Mouse (Mus musculus): ENCODE measurements around the gene Celf1. TPM values are rescaled to one million over a fixed set of nuclear protein-coding genes. Genes with fewer than 3 reads are reported as not detected.

Gene Celf1
- polyA plus RNA-seq, 1 experiment: 34.8 TPM

DNA sequence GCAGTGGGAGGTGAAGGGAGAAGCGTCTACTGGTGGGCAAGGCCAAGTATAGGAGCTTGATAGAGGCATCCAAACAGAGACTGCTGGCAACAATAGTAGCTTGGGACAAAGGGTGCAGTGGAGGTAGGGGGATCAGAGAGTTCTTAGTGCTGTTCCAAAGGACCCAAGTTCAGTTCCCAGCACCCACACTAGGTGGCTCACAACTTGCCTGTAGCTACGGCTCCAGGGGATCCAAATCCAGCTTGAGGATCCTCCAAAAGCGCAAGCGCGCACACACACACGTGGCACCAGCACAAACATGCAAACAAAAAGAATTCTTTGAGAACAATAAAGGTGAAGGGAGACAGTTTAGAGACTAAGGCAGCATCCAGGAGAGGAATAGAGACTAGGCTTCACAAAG, 124.0 kb downstream of the Celf1 start:
- no peak for TF ChIP-seq POLR2A (IDR thresholded peaks at IDR 0.05; ENCODE audit: borderline replicate concordance, control insufficient read depth, low read depth, low read length)
- TF ChIP-seq CTCF (IDR thresholded peaks at IDR 0.05; ENCODE audit: control insufficient read depth, insufficient read depth, low read length): no peak
- Histone ChIP-seq H3K4me1 (ENCODE audit: control insufficient read depth, insufficient read depth, low read length) (no peaks in the 10 kb centered on the region; the same call in 1 of the 2 replicates), H3K27ac (ENCODE audit: control insufficient read depth, insufficient read depth, low read depth, low read length, poor library complexity) (no peak overlapping the region), H3K4me3 (replicated peaks; ENCODE audit: control insufficient read depth, low read depth, low read length) (no peak overlapping the region)
- 92% methylated on average over 6 of the region's 6 CpGs for WGBS

DNA sequence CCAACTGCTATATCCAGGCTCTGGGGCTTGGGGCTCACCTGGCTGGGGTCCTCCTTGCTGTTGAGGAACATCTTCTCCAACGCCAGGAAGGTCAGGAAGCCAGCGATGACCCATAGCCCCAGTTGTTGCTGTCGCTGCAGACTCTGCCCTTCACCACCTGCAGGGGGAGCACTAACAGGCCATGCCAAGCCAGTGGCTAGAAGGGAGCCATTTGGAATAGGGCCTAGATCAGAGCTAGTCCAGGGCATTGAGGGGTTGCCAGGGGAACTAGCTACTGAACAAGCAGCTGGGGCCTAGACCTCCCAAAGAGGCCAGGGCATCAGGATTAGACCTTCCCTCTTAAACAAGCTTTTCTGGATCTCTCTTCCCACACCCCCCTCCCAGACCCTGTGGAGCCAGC, 125.4 kb downstream of the Celf1 start:
- TF ChIP-seq POLR2A (IDR thresholded peaks at IDR 0.05; ENCODE audit: borderline replicate concordance, control insufficient read depth, low read depth, low read length) (no peak), CTCF (IDR thresholded peaks at IDR 0.05; ENCODE audit: control insufficient read depth, insufficient read depth, low read length) (peak; percentile 95)
- H3K27ac ChIP-seq (ENCODE audit: control insufficient read depth, insufficient read depth, low read depth, low read length, poor library complexity): no peak overlapping the region
- 40% methylated on average over 3 of the region's 3 CpGs for WGBS
- no peaks in the 10 kb centered on the region; the same call in 1 of the 2 replicates for H3K4me1 ChIP-seq (ENCODE audit: control insufficient read depth, insufficient read depth, low read length)
- H3K4me3 ChIP-seq (replicated peaks; ENCODE audit: control insufficient read depth, low read depth, low read length): no peak overlapping the region

DNA sequence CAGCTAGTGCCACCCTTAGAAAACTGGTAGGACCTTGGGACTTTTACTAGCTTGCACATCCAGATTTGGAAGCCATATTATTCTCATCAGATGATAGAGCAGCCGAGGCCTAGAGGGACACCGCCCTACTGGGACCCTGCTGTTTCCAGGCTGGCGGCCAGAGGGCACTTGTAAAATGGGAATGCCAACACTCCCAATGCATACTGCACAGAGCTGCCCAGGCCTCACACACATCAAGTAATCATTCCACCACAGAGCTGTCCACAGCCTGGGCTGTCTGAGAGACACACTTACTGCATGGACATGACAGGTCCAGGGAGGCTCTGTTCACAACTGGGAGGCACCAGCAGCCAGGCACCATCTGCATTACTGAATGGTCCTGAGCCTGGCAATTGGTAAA, 126.3 kb downstream of the Celf1 start:
- Histone ChIP-seq H3K27ac (ENCODE audit: control insufficient read depth, insufficient read depth, low read depth, low read length, poor library complexity) (no peak overlapping the region), H3K4me3 (replicated peaks; ENCODE audit: control insufficient read depth, low read depth, low read length) (no peak overlapping the region), H3K4me1 (ENCODE audit: control insufficient read depth, insufficient read depth, low read length) (peaks cover 4% of the 10 kb centered on the region; the same call in 1 of the 2 replicates)
- 88% methylated on average over 3 of the region's 3 CpGs for WGBS
- TF ChIP-seq CTCF (IDR thresholded peaks at IDR 0.05; ENCODE audit: control insufficient read depth, insufficient read depth, low read length) (no peak), POLR2A (IDR thresholded peaks at IDR 0.05; ENCODE audit: borderline replicate concordance, control insufficient read depth, low read depth, low read length) (no peak)

DNA sequence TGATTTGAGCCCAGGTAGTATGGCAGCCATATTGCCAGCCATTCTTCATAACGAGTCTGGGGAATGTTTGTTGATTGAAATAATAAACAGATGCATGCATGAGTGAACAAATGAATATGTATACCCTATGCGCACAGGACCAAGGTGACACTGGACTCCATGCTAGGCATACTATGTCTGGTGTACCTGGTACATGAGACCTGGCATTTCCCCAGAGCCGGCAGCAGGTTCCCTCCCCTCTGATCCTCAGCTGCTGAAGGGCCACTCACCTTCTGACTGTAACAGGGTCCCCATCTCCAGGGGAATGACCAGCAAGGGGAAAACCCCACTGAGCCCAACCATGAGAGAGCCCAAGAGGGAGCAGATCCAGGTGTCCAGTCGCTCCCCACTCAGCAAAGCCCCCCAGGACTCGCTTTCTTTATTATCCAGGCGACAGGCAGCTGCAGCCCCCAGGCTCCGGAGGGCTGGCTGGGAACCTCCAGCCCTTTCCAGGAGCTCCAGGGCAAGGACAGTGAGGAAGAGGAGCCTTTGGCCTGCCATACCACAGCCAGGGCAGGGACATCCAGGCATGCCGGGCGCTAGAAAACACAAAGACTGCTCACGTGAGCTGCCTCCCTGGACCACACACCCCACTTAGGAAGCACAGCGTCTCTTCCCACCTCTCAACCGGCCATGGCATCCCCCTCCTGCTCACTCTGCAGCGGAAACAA, 128.1 kb downstream of the Celf1 start:
- Histone ChIP-seq H3K4me1 (ENCODE audit: control insufficient read depth, insufficient read depth, low read length) (peaks cover 4% of the 10 kb centered on the region; the same call in 1 of the 2 replicates), H3K27ac (ENCODE audit: control insufficient read depth, insufficient read depth, low read depth, low read length, poor library complexity) (no peak overlapping the region), H3K4me3 (replicated peaks; ENCODE audit: control insufficient read depth, low read depth, low read length) (no peak overlapping the region)
- TF ChIP-seq POLR2A (IDR thresholded peaks at IDR 0.05; ENCODE audit: borderline replicate concordance, control insufficient read depth, low read depth, low read length) (no peak), CTCF (IDR thresholded peaks at IDR 0.05; ENCODE audit: control insufficient read depth, insufficient read depth, low read length) (no peak)
- WGBS: 91% methylated on average over 13 of the region's 13 CpGs

DNA sequence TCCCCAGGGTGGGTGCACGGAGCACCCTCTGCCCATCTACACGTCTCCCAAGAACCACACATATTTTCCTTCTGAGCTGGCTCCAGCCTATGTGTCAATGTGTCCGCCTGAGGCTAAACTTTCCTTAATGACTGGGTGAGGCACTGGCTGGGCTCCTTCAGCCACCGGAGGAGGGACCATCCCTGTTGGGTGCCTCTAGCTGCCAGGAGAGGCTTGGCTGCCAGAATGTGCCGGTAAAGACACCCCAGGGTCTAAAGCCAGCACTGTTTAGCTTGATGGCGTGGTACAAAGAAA, 128.6 kb downstream of the Celf1 start:
- H3K4me3 ChIP-seq (replicated peaks; ENCODE audit: control insufficient read depth, low read depth, low read length): no peak overlapping the region
- H3K4me1 ChIP-seq (ENCODE audit: control insufficient read depth, insufficient read depth, low read length): peaks cover 4% of the 10 kb centered on the region; the same call in 1 of the 2 replicates
- no peak overlapping the region for H3K27ac ChIP-seq (ENCODE audit: control insufficient read depth, insufficient read depth, low read depth, low read length, poor library complexity)
- 85% methylated on average over 6 of the region's 6 CpGs for WGBS
- TF ChIP-seq CTCF (IDR thresholded peaks at IDR 0.05; ENCODE audit: control insufficient read depth, insufficient read depth, low read length) (no peak), POLR2A (IDR thresholded peaks at IDR 0.05; ENCODE audit: borderline replicate concordance, control insufficient read depth, low read depth, low read length) (no peak)

Other genes starting within 250 kb of the Celf1 start
- gene Fnbp4, start 195.0 kb upstream of the Celf1 start, polyA plus RNA-seq (2011; ENCODE audit: insufficient read depth, insufficient read length, low replicate concordance, missing spikeins): 55.2 and 86.8 TPM in 2 replicates
- gene Agbl2, start 157.7 kb upstream of the Celf1 start, polyA plus RNA-seq (2011; ENCODE audit: insufficient read depth, insufficient read length, low replicate concordance, missing spikeins): not detected in 2 replicates
- 37.8 and 113 TPM in 2 replicates for gene Mtch2, start 93.2 kb upstream of the Celf1 start, polyA plus RNA-seq (2011; ENCODE audit: insufficient read depth, insufficient read length, low replicate concordance, missing spikeins)
- gene C1qtnf4, start 54.5 kb upstream of the Celf1 start, polyA plus RNA-seq (2011; ENCODE audit: insufficient read depth, insufficient read length, low replicate concordance, missing spikeins): not detected in 2 replicates
- 3.9 and 8.2 TPM in 2 replicates for gene Kbtbd4, start 35.6 kb upstream of the Celf1 start, polyA plus RNA-seq (2011; ENCODE audit: insufficient read depth, insufficient read length, low replicate concordance, missing spikeins)
- gene Ndufs3, start 35.6 kb upstream of the Celf1 start, polyA plus RNA-seq (2011; ENCODE audit: insufficient read depth, insufficient read length, low replicate concordance, missing spikeins): 50.8 and 57.6 TPM in 2 replicates
- 2.1 and 2.4 TPM in 2 replicates for gene Rapsn, start 95.2 kb downstream of the Celf1 start, polyA plus RNA-seq (2011; ENCODE audit: insufficient read depth, insufficient read length, low replicate concordance, missing spikeins)
- gene Psmc3, start 113.6 kb downstream of the Celf1 start, polyA plus RNA-seq (2011; ENCODE audit: insufficient read depth, insufficient read length, low replicate concordance, missing spikeins): 264 and 333 TPM in 2 replicates
- gene Slc39a13, start 130.0 kb downstream of the Celf1 start, polyA plus RNA-seq (2011; ENCODE audit: insufficient read depth, insufficient read length, low replicate concordance, missing spikeins): 6.8 and 15.6 TPM in 2 replicates
- gene Spi1, start 142.0 kb downstream of the Celf1 start, polyA plus RNA-seq (2011; ENCODE audit: insufficient read depth, insufficient read length, low replicate concordance, missing spikeins): 28.0 and 65.7 TPM in 2 replicates
- gene Mybpc3, start 177.8 kb downstream of the Celf1 start, polyA plus RNA-seq (2011; ENCODE audit: insufficient read depth, insufficient read length, low replicate concordance, missing spikeins): 0.54 and 1.1 TPM in 2 replicates
- 20.5 and 44.4 TPM in 2 replicates for gene Madd, start 243.5 kb downstream of the Celf1 start, polyA plus RNA-seq (2011; ENCODE audit: insufficient read depth, insufficient read length, low replicate concordance, missing spikeins)